Mouse (Mus musculus): ENCODE results near the gene Icosl. TPM values are rescaled to one million over a fixed set of nuclear protein-coding genes. Genes with fewer than 3 reads are reported as not detected.
A peak's percentile ranks its signal among the peaks of the same experiment; 100 is the strongest.
"Not testable (repeated sequence)": the region's sequence is repeated elsewhere in the genome, so short reads cannot be mapped to it uniquely, and the experiment has no call there.

Icosl gene
- total and polyA plus RNA-seq, 2 experiments from 2014 or later, result 1.8 to 5.1 TPM

DNA sequence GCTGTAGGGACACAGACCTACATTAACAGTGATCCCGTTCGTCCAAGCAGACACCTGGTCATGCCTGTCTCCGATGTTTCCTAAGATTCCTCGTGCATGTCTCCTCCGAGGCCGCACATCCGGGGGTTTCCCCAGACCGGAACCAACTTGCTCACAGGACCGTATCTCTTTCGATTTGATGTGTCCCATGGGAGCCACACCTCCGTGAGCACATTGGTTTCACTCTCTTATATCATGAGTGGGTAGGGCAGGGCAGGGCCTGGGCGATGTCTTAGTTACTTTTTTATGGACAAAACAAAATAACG, 23.6 kb downstream of the Icosl start:
- 90% methylated on average over 13 of the region's 13 CpGs for whole genome bisulfite sequencing

DNA sequence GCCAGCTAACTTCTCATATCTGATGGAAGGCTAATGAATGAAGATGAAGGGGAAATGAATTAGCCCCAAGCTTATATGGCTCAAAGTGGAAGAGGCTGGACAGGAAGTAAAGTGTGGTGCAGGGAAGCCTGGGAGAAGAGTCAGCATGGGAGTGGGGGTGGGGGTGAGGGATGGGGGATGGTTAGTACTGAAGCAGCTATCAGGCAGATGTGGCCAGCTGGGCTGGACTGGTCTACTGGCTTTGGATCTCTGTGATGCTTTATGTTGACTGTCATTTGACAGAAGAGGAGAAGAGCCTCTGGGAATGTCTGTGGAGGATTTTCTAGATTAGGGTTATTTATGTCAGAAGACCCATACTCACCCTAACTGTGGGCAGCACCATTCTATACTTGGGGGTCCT, 26.1 kb downstream of the Icosl start:
- Histone ChIP-seq H3K4me2 (ENCODE audit: low read depth, low read length) (no peak overlapping the region), H3K27me3 (ENCODE audit: insufficient read depth, low read length) (no peaks in the 10 kb centered on the region), H3K9me3 (ENCODE audit: low read length) (no peaks in the 10 kb centered on the region), H3K4me3 (ENCODE audit: low read length) (no peak overlapping the region), H3K27ac (no peak overlapping the region), H3K9ac (replicated peaks; ENCODE audit: low read length) (no peak overlapping the region), H3K4me1 (ENCODE audit: insufficient read depth, low read length) (no peaks in the 10 kb centered on the region), H3K36me3 (ENCODE audit: insufficient read depth, low read length) (no peaks in the 10 kb centered on the region)
- no peak for TF ChIP-seq CTCF (IDR thresholded peaks at IDR 0.05; ENCODE audit: low read depth)
- DNase-seq (ENCODE audit: low spot score), result no peak
- no peak for ATAC-seq

More for the DNA sequence above, 23.6 kb downstream of the Icosl start:
- H3K9me3 ChIP-seq (ENCODE audit: low read length), result no peaks in the 10 kb centered on the region
- no peaks in the 10 kb centered on the region for H3K27me3 ChIP-seq (ENCODE audit: insufficient read depth, low read length)
- no peak for TF ChIP-seq CTCF (IDR thresholded peaks at IDR 0.05; ENCODE audit: low read depth)
- no peaks in the 10 kb centered on the region for H3K4me1 ChIP-seq (ENCODE audit: insufficient read depth, low read length)
- no peaks in the 10 kb centered on the region for H3K36me3 ChIP-seq (ENCODE audit: insufficient read depth, low read length)
- H3K9ac ChIP-seq (replicated peaks; ENCODE audit: low read length), result no peak overlapping the region
- DNase-seq (ENCODE audit: low spot score), result no peak
- H3K4me2 ChIP-seq (ENCODE audit: low read depth, low read length), result no peak overlapping the region
- no peak overlapping the region for H3K27ac ChIP-seq
- ATAC-seq, result no peak
- H3K4me3 ChIP-seq (ENCODE audit: low read length), result no peak overlapping the region

DNA sequence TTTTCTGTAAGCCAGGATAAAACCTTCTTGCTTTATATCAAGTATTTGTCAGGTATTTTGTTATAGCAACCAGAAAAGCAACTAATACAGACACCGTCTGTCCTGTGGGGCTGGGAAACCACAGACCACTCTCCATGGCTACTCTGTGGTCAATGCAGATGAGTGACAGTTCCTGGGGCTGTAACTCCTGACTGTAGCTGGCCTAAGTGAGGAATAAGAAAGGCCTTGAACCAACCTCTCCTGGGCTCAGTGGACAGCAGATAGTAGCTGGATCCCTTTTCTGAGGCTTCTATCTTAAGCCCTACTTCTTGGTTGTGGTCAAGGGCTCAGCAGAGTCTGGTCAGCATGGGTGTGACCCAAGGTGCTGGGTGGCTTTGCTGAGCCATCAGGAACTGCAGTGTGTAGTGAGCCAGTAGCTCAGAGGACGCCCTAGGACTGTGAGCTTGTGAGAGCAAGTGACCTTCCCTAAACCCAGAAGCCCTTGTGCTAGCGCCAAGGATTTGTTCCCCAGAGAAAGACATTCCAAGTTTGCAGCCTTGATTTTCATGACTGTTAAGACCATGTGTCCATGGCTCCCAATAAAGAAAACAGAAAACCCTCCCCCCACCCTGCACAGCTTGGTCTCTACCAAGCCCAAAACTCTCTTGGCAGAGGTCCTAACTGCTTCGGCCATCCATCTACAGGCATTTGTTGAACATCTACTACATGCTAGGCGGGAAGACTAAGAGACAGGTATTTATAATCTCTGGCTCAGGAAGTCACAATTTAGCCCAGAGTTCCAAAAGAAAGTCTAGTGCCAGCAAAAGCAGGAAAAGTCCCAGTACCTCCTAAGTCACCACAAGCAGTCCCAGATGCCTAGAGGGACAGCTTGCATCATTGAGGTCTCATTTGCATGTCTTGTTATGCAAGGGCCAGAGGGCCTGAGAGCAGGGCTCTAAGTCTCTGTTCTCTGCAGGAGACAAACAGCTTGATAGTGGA, 27.1 kb downstream of the Icosl start:
- H3K4me2 ChIP-seq (ENCODE audit: low read depth, low read length), result no peak overlapping the region
- no peak for DNase-seq (ENCODE audit: low spot score)
- no peaks in the 10 kb centered on the region for H3K9me3 ChIP-seq (ENCODE audit: low read length)
- H3K9ac ChIP-seq (replicated peaks; ENCODE audit: low read length), result no peak overlapping the region
- H3K4me3 ChIP-seq (ENCODE audit: low read length), result no peak overlapping the region
- H3K36me3 ChIP-seq (ENCODE audit: insufficient read depth, low read length), result no peaks in the 10 kb centered on the region
- no peak for TF ChIP-seq CTCF (IDR thresholded peaks at IDR 0.05; ENCODE audit: low read depth)
- no peak overlapping the region for H3K27ac ChIP-seq
- WGBS, result 75% methylated on average over 5 of the region's 5 CpGs
- no peaks in the 10 kb centered on the region for H3K27me3 ChIP-seq (ENCODE audit: insufficient read depth, low read length)
- H3K4me1 ChIP-seq (ENCODE audit: insufficient read depth, low read length), result no peaks in the 10 kb centered on the region
- ATAC-seq, result no peak

DNA sequence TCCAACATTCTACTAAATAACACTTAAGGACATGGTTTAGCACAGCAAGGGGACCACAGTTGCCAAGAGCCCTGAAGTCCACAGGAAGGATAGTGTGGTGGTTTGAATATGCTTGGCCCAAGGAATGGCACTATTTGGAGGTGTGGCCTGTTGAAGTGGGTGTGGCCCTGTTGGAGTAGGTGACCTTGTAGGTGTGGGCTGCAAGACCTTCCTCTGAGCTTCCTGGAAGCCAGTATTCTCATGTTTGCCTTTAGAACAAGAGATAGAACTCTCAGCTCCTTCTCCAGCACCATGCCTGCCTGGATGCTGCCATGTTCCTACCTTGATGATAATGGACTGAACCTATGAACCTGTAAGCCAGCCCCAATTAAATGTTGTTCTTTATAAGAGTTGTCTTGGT, 30.8 kb downstream of the Icosl start:
- H3K27me3 ChIP-seq (ENCODE audit: insufficient read depth, low read length); ATAC-seq; H3K9ac ChIP-seq (replicated peaks; ENCODE audit: low read length); H3K4me1 ChIP-seq (ENCODE audit: insufficient read depth, low read length); H3K9me3 ChIP-seq (ENCODE audit: low read length); H3K36me3 ChIP-seq (ENCODE audit: insufficient read depth, low read length); DNase-seq (ENCODE audit: low spot score); H3K4me3 ChIP-seq (ENCODE audit: low read length); H3K27ac ChIP-seq; H3K4me2 ChIP-seq (ENCODE audit: low read depth, low read length): not testable (repeated sequence)

DNA sequence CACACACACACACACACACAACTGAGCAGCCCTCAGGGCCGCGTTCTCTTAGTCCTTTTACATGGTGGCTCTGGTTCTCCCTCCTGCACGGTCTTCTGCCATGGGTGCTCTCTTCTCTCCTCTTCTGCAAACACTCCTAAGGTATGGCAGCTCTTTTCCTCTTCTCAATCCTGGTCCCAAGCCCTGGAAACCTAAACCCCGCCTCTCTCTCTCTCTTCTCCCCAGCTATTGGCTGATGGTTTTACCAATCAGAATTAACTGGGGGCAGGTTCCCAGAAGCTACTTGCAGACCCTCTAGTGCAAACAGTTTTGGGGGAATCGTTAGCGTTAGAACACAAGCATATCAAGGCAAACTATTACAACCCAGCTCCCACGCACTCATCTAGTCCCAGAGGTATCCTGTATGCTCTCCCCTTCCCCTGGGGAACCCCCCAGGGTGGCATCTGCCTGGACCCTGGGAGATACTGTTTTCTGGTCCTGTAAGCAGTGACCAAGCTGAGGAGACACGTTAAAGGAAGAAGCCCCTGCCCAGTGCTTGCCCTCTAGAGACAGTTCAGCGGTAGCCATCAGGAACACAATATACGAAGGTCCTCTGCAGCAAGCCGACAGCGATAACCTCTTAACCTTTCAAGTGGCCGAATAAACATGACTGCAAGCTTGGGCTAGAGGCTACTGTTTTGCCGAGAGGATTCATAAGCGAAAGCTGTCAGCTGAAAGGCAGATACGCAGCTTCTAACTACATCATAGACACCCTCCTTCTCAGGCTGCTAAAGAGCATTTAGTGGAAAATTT, 32.1 kb downstream of the Icosl start:
- no peaks in the 10 kb centered on the region for H3K9me3 ChIP-seq (ENCODE audit: low read length)
- DNase-seq (ENCODE audit: low spot score) (peak; percentile 64), ATAC-seq (peak; percentile 76)
- H3K36me3 ChIP-seq (ENCODE audit: insufficient read depth, low read length), result no peaks in the 10 kb centered on the region
- H3K27ac ChIP-seq, result no peak overlapping the region
- peak overlapping the region; percentile 1; the same call in 1 of the 2 replicates for H3K4me3 ChIP-seq (ENCODE audit: low read length)
- no peak overlapping the region; the same call in 1 of the 2 replicates for H3K9ac ChIP-seq (replicated peaks; ENCODE audit: low read length)
- peak overlapping the region; percentile 43 for H3K4me2 ChIP-seq (ENCODE audit: low read depth, low read length)
- no peaks in the 10 kb centered on the region; the same call in 1 of the 2 replicates for H3K4me1 ChIP-seq (ENCODE audit: insufficient read depth, low read length)
- no peak for TF ChIP-seq CTCF (IDR thresholded peaks at IDR 0.05; ENCODE audit: low read depth)
- WGBS, result 34% methylated on average over 16 of the region's 16 CpGs
- no peaks in the 10 kb centered on the region for H3K27me3 ChIP-seq (ENCODE audit: insufficient read depth, low read length)

DNA sequence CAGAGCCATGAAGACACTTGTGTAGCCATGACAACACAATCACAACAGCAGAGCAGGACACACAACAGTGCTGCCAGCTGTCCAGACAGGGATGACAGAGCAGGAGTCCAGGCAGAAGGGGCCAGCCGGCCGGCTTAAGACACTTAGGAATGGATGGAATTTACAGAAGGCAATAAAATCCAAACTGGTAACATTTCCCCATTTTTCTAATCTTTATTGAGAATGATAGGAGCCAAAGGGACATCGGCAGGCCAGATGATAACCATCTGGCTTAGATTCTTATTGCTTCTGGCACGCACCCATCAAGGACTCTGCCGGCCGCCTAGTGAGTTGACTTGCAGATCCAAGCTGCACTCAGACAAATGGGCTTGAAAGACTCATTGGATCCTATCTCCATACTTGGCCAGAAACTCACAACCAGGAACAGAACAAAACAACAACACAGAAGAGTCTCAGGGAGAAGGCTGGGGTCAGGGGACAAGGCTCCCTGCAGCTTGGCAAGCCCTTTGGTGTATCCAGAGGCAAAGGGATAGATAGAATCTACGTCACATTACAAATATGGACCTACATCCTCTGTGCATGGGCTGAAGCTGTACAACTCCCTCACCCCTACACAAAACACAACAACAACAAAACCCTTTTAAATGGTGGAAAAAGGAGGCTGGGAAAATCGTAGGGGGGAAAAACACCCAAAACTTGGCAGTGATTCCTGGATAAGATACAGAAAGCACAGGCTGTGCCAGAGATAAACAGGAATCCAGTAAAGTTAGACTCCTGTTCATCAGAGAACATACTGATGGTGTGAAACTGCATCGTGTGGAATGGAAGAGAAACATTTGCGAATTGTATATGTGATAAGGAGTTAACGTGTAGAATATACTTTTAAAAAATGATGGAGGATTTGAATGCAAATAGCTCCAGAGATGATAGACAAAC, 35.7 kb downstream of the Icosl start:
- peak; percentile 51 for DNase-seq (ENCODE audit: low spot score)
- no peaks in the 10 kb centered on the region; the same call in 1 of the 2 replicates for H3K4me1 ChIP-seq (ENCODE audit: insufficient read depth, low read length)
- WGBS, result 54% methylated on average over 11 of the region's 11 CpGs
- no peak for TF ChIP-seq CTCF (IDR thresholded peaks at IDR 0.05; ENCODE audit: low read depth)
- ATAC-seq, result peak; percentile 73
- no peaks in the 10 kb centered on the region; the same call in 1 of the 2 replicates for H3K9me3 ChIP-seq (ENCODE audit: low read length)
- peak overlapping the region; percentile 65 for H3K27ac ChIP-seq
- no peaks in the 10 kb centered on the region for H3K36me3 ChIP-seq (ENCODE audit: insufficient read depth, low read length)
- no peaks in the 10 kb centered on the region for H3K27me3 ChIP-seq (ENCODE audit: insufficient read depth, low read length)
- H3K4me3 ChIP-seq (ENCODE audit: low read length), result no peak overlapping the region
- no peak overlapping the region for H3K9ac ChIP-seq (replicated peaks; ENCODE audit: low read length)
- peak overlapping the region; percentile 16; the same call in 1 of the 2 replicates for H3K4me2 ChIP-seq (ENCODE audit: low read depth, low read length)

Measured in hindbrain, postnatal 0 days (tissue).